Mouse (Mus musculus) ES-CJ7 (cell line): ENCODE results near the gene St8sia1.
"Not testable (repeated sequence)": the region's sequence is repeated elsewhere in the genome, so short reads cannot be mapped to it uniquely, and the experiment has no call there.

Experiments used
- DNase-seq: peaks from one replicate; pipeline ENCODE4 v3.0.0; 2011; ENCODE audit warnings: low read depth, low spot score

Gene St8sia1

DNA sequence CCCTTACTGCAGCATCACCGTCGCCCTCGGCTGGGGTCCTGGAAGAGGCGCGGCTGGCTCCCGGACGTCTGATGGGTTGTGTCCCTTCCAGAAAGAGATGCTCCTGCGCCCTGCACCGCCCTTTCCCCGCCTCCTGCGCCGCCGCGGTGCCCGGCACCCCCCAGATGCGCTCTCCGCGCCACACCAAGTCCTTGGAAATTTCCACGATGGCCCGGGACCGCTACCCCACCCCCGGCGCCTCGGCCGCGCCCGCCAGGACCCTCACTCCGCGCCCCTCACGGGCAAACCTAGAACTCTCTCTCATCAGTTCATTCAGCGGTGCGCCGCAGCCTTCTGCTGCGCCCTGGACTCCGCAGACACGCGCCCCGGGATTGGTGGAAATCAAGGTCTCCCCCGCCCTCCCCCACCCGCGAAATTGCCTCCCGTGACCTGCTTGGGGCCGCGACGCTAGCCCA, at the start of gene St8sia1:
TSS of gene St8sia1 (minus strand) at position 377 of the 455 bp plus-strand sequence.
- DNase-seq, result peak; percentile 64

- DNase-seq, result no peak
Measured at GRCm38 (mm10) chr6:143012513-143013215, 48.4 kb upstream of the St8sia1 start.

- peak; percentile 81 for DNase-seq
Measured at GRCm38 (mm10) chr6:143008865-143009264, 44.6 kb upstream of the St8sia1 start.

- peak; percentile 71 for DNase-seq
Measured at GRCm38 (mm10) chr6:143005209-143005608, 41.0 kb upstream of the St8sia1 start.

DNA sequence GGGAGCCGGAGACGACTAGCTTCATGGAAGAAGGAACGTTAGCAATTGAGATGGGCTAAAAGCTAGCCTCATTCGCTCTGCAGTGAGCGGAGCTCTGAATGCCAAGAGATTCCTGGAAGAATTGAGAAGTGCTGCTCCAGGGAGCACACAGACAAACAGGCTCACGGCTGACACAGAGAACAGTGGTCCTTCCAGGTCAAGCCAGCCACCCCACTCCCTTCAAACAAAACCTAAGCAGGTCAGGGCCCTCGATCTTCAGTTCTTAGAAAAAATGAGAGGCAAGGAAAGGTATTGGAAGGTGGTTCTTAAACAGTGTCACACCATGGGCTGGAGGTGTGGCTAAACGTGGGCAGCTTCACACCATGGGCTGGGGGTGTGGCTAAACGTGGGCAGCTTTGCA, 40.5 kb upstream of the St8sia1 start:
- peak; percentile 70 for DNase-seq

DNA sequence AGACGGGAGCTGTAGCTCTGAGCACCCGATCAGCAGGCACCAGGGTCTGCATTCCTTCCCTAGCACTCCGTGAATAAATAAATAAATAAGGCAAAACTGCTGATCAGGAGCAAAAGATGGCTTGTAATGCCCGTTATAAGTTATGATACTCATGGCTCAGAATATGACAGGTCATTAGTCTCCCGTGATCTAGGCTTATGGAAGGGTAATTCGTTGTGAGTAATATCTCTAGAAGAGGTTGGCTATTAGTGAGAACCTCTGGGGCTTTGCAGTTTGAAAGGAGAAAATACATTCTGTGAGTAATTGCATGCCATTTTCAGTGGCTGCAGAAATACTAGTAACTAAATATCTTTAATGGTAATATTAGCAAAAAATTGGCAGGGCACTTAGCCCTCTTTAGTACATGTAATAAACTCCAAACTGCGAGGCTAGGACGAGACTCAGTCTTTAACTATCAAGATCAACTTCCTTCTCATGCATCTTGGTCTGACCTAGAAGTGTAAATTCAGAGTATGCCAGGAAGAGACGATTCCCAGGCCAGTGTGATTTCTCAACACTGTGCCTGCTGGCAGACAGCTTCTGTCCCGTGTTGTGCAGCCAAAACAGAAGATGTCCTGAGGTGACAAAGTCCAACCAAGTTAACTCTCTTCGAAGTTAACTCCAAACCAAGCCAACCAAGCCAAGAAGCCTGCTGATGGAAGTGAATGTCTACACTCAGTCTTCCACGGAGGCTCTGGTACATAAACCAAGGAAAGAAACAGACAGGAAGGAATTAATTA, 34.2 kb upstream of the St8sia1 start:
- DNase-seq, result no peak

DNA sequence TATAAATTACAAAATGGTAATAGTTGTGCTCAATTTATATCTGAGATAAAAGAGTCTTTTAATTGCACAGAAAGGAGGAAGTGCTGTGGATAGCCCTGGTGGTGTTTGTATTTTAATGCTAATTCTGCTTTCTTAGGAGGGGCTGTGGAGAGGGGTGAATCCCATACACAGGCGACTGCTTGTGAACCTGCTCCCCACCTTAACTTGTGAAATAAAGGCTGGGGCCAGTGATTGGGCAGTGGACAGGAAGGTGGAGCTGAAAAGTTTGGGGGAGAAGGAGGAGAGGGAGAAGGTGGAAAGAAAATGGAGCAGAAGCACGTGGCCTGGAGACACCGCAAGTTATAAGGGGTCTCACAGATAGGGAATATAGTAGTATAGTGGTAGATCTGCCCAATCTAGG, 32.6 kb upstream of the St8sia1 start:
- peak; percentile 74 for DNase-seq

DNA sequence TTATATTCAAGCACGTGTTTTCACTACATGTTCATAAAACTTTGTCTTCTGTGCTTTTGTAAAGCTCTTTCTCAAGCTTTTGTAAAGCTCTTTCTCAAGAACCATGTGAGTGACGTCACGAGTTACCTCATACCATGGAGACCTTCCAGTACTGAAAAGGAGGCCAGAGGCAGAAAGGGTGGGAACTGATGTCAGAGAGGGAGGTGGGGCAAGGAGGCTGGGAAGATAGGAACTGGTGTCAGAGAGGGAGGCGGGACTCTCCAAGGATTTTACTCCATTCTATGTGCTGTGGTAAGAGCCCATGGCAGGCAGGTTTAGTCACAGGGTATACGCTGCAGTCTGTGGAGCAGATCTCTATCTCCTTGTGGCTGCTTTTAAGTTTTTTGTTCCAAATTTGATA, 31.3 kb upstream of the St8sia1 start:
- peak; percentile 71 for DNase-seq

DNA sequence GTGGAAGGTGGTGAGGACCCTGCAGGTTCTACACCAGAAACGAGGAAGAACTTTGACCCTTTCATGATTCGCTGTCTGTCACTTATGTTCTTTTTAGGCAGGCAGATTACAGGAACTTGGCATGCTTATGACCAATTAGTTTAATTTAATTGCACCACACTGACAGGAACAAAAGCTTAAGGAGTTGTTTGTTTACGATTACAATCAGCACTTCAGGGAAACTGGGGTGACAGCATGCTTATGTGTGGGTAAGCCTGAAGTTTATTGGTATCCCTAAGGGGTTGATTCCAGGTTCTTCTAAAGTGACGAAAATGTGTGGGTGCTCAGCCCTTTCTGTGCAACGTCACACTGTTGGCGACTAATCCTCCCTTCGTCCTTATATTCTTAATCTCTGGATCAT, 30.6 kb upstream of the St8sia1 start:
- DNase-seq, result no peak

DNA sequence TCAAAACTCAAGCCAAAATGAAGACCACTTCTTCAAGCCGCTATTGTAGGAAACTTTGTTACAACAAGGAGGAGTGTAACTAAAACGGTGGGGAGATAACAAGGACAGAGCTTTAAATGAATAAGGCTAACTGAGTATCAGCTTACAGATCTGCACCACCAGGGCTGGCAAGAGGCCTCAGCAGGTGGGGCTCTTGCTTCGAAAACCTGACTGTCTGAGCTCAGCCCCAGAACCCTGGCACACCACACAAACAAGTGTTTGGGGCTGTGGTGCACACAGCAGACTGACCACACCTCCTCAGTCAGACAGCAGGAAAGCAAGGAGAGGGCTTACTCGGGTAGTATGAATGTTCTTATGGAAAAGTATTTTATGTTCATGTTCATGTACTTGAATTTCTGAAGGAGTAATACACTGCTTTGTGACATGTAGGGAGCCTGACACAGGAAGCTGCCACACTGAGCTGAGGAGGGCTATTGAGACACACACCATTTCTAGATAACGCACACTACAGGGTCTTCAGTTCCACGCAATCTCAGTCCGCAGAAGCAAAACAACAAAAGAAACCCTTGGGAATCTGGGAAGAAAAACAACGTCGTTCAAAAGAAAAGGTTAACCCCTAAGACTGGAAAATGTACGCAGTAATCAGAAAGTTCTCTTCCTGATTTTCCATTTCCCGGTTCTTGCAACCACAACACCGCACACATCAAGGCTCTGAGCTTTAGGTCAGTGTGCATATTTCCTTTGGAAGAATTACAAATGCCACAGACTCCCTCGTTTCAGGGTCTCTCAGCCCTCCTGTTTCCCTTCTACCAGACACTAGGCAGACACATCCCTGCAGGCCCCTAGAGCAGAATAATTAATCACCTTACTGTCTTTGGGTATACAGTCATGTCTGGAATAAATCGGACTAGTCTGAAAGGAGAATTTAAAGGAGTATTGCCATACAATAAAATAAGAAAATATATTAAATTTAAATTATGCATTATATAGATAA, 29.8 kb upstream of the St8sia1 start:
- peak; percentile 58 for DNase-seq

DNA sequence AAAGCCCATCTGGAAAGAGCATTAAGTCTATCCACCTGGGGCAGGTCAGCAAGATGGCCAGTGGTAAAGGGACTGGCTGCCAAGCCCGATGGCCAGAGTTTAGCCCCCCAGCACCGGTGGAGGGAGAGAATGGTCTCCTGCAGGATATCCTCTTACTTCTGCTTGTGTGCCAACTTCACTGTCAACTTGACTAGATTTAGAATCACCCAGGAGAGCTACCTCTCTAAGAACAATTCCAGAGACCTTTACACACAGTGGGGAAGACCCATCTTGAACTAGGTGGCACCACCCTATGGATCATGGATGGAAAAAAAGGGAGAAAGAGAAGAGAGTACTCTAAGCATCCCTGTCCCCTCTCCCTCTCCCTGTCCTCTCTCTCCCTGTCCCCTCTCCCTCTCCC, 28.7 kb upstream of the St8sia1 start:
- no peak for DNase-seq

- no peak for DNase-seq
Measured at GRCm38 (mm10) chr6:142992099-142992498, 27.8 kb upstream of the St8sia1 start.

- no peak for DNase-seq
Measured at GRCm38 (mm10) chr6:142991391-142992059, 27.3 kb upstream of the St8sia1 start.

DNA sequence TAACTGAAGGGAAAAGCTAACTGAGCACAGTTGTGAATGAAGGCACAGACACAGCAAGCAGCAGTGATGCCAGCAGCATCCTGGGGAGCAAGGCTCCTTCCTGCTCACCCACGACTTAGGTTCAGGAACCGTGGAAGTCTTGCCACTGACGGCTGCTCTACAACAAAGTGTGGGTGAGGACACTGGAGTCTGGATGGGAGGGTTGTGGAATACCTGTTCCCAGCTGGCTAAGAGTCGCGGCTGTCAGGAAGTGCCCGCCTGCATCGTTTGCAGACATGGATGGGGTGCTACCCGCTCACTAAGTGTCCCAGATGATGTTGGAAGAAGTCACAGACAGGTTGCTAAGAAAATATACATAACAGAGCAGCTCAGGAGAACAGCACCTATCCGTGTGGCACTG, 26.3 kb upstream of the St8sia1 start:
- no peak for DNase-seq

DNA sequence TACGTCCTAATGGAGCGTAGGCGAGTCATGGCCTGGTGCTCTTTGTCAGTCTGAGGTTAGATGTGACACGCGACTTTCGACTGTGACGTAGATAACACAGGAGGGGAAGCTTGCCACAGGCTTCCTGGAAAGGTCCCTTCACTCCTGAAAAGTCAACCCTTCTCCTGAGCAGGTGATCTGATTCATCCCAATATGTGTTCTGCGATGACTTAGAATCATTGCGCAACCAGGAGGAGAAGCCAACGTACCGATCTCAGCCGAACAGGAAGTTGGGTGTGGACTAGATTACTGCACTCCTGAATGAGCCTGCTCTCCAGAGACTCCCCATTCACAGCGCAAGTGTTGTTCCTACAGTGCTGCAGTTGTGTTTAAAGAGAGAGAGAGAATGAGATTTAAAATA, 25.2 kb upstream of the St8sia1 start:
- DNase-seq, result peak; percentile 71

- peak; percentile 88 for DNase-seq
Measured at GRCm38 (mm10) chr6:142988753-142989152, 24.5 kb upstream of the St8sia1 start.

- DNase-seq, result no peak
Measured at GRCm38 (mm10) chr6:142988231-142988630, 24.0 kb upstream of the St8sia1 start.

GRCm38 (mm10) chr6:142987616-142988015, 23.4 kb upstream of the St8sia1 start:
- DNase-seq, result no peak

- not testable (repeated sequence) for DNase-seq
Measured at GRCm38 (mm10) chr6:142986706-142987105, 22.5 kb upstream of the St8sia1 start.

DNA sequence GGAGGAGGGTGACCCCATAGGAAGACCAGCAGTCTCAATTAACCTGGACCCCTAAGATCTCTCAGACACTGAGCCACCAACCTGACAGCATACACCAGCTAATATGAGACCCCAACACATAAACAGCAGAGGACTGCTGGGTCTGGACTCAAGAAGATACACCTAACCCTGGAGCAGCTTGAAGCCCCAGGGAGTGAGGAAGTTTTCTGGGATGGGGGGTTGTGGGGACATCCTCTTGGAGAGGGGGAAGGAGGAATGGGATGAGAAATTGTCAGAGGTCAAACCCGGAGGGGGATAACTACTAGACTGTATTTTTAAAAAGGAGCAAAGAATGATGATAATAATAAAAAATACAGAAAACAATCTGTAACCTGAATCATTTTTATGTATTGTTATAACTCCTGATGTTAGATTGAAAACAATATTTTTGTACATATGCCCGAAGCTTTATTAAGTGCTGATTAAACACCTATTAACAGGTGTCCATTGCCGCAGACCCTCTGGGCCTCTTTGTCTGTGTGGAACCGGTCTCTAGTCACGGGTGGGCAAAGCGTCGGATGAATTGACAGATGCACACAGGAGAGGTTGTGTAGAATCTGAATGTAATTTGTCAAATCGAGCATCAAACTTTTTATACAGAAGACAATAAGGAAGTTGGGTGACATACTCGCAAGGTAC, 21.4 kb upstream of the St8sia1 start:
- peak; percentile 59 for DNase-seq
